8 mouse cellular contexts compared by ENCODE assay signal in genomic region chr11:116167884-116168439, GRCm38 (mm10). TPM values are rescaled to one million over a fixed set of nuclear protein-coding genes. Genes with fewer than 3 reads are reported as not detected.
DNase-seq lines count a peak whose midpoint lies in the region; ATAC-seq and TF ChIP-seq lines count a peak whose summit lies in the region.

TSS of gene Fbf1 (minus strand) at chr11:116168166.

- peak; percentile 98 for DNase-seq in CH12.LX (ENCODE audit: extremely low read depth)
- peak; percentile 90 for DNase-seq in c-Kit-positive CD71-positive TER-119-negative erythroid progenitor cells, embryonic 14.5 days (ENCODE audit: low read depth)
- DNase-seq in heart, postnatal 0 days (ENCODE audit: low spot score) = peak; percentile 97
- DNase-seq in kidney, postnatal 4 days = peak; percentile 96 to 97

- peak; percentile 97 for ATAC-seq in forebrain, embryonic 12.5 days (ENCODE audit: low FRiP score)
- ATAC-seq in heart, postnatal 0 days (ENCODE audit: insufficient read depth, low read depth) = peak; percentile 97
- peak; percentile 99 for ATAC-seq in liver, embryonic 16.5 days (ENCODE audit: low read depth)
- peak; percentile 97 for ATAC-seq in neural tube, embryonic 13.5 days (ENCODE audit: low read depth)

- TF ChIP-seq CTCF in CH12.LX (conservative IDR thresholded peaks at IDR 0.05 in 1 of 2, IDR thresholded peaks at IDR 0.05 in 1 of 2; ENCODE audit: low read depth in 2 of 2, low read length in 2 of 2) = no peak
- TF ChIP-seq CTCF in heart, postnatal 0 days (IDR thresholded peaks at IDR 0.05; ENCODE audit: low read depth) = no peak
- no peak for TF ChIP-seq CTCF in testis, adult 2 months (IDR thresholded peaks at IDR 0.05; ENCODE audit: control insufficient read depth, insufficient read depth, insufficient replicate concordance, low read depth, low read length)

- no peaks in the 10 kb centered on the region for H3K9me3 ChIP-seq in CH12.LX (replicated peaks; ENCODE audit: low read length)
- H3K9me3 ChIP-seq in forebrain, embryonic 12.5 days = no peaks in the 10 kb centered on the region
- no peaks in the 10 kb centered on the region for H3K9me3 ChIP-seq in heart, postnatal 0 days (replicated peaks; ENCODE audit: control insufficient read depth, low read length)
- no peaks in the 10 kb centered on the region for H3K9me3 ChIP-seq in liver, embryonic 16.5 days (replicated peaks; ENCODE audit: control insufficient read depth, low read length)
- no peaks in the 10 kb centered on the region for H3K9me3 ChIP-seq in neural tube, embryonic 13.5 days

- dilution Hi-C loops in CH12.LX (cut with MboI; ENCODE audit: extremely low pct_ligation_motif_present, extremely low pct_unique_long_range_greater_than_20kb, low sequenced_read_pairs) = no loop called here

- WGBS in forebrain, embryonic 12.5 days = under 1% methylated on average over 40 of the region's 40 CpGs
- WGBS in heart, postnatal 0 days = under 1% methylated on average over 40 of the region's 40 CpGs
- WGBS in liver, embryonic 16.5 days (ENCODE audit: insufficient replicate concordance) = under 1% methylated on average over 40 of the region's 40 CpGs
- WGBS in neural tube, embryonic 13.5 days = under 1% methylated on average over 40 of the region's 40 CpGs

- peaks cover 18 to 54% of the 10 kb centered on the region in 2 experiments for H3K36me3 ChIP-seq in CH12.LX (replicated peaks in 1 of 2; ENCODE audit: control insufficient read depth in 1 of 2, insufficient read depth in 1 of 2, low read length in 1 of 2)
- H3K36me3 ChIP-seq in forebrain, embryonic 12.5 days (replicated peaks) = peaks cover 37% of the 10 kb centered on the region
- peaks cover 31% of the 10 kb centered on the region for H3K36me3 ChIP-seq in heart, postnatal 0 days (replicated peaks; ENCODE audit: control insufficient read depth, insufficient read depth, low read length)
- peaks cover 4% of the 10 kb centered on the region for H3K36me3 ChIP-seq in liver, embryonic 16.5 days (ENCODE audit: control insufficient read depth, insufficient read depth)
- peaks cover 44% of the 10 kb centered on the region for H3K36me3 ChIP-seq in neural tube, embryonic 13.5 days
- no peaks in the 10 kb centered on the region; the same call in 1 of the 2 replicates for H3K36me3 ChIP-seq in testis, adult 2 months (ENCODE audit: control insufficient read depth, insufficient read depth, low read length)

- H3K4me3 ChIP-seq in CH12.LX (replicated peaks in 1 of 3; ENCODE audit: low read depth in 2 of 3, low read length in 2 of 3, poor library complexity in 1 of 3) = peak within 1 kb of the TSS; percentile 67 to 75 (median 67)
- peak within 1 kb of the TSS; percentile 77 for H3K4me3 ChIP-seq in forebrain, embryonic 12.5 days (replicated peaks)
- H3K4me3 ChIP-seq in heart, postnatal 0 days (ENCODE audit: low read depth, low read length) = peak within 1 kb of the TSS; percentile 67
- H3K4me3 ChIP-seq in liver, embryonic 16.5 days (ENCODE audit: low read depth, low read length) = peak within 1 kb of the TSS; percentile 76
- peak within 1 kb of the TSS; percentile 72 for H3K4me3 ChIP-seq in neural tube, embryonic 13.5 days
- peak within 1 kb of the TSS; percentile 95 for H3K4me3 ChIP-seq in testis, adult 2 months (ENCODE audit: control insufficient read depth, low read depth, low read length)

- in situ Hi-C loops in CH12.LX (cut with MboI; ENCODE audit: low pct_ligation_motif_present, low pct_unique_long_range_greater_than_20kb, low sequenced_read_pairs) = no loop called here

- TF ChIP-seq RAD21 in CH12.LX (IDR thresholded peaks at IDR 0.05; ENCODE audit: low read depth, low read length) = no peak

- no peaks in the 10 kb centered on the region for H3K27me3 ChIP-seq in CH12.LX (replicated peaks)
- no peaks in the 10 kb centered on the region for H3K27me3 ChIP-seq in forebrain, embryonic 12.5 days
- no peaks in the 10 kb centered on the region for H3K27me3 ChIP-seq in heart, postnatal 0 days (ENCODE audit: control insufficient read depth, insufficient read depth, low read length)
- H3K27me3 ChIP-seq in liver, embryonic 16.5 days (ENCODE audit: control insufficient read depth, insufficient read depth, low read depth, low read length) = no peaks in the 10 kb centered on the region
- no peaks in the 10 kb centered on the region for H3K27me3 ChIP-seq in neural tube, embryonic 13.5 days
- no peaks in the 10 kb centered on the region for H3K27me3 ChIP-seq in testis, adult 2 months (ENCODE audit: control insufficient read depth, insufficient read depth, low read length)

- H3K27ac ChIP-seq in CH12.LX (ENCODE audit: insufficient read depth, low read depth) = no peak within 1 kb of the TSS
- peak within 1 kb of the TSS; percentile 92 for H3K27ac ChIP-seq in forebrain, embryonic 12.5 days
- peak within 1 kb of the TSS; percentile 91 for H3K27ac ChIP-seq in heart, postnatal 0 days (ENCODE audit: low read depth)
- peak within 1 kb of the TSS; percentile 66 for H3K27ac ChIP-seq in liver, embryonic 16.5 days (ENCODE audit: low read length)
- H3K27ac ChIP-seq in neural tube, embryonic 13.5 days (replicated peaks) = peak within 1 kb of the TSS; percentile 93
- peak within 1 kb of the TSS; percentile 94 for H3K27ac ChIP-seq in testis, adult 2 months (ENCODE audit: control insufficient read depth, insufficient read depth, low read depth, low read length)

- TF ChIP-seq EP300 in CH12.LX (IDR thresholded peaks at IDR 0.05; ENCODE audit: low read length) = no peak
- peak; percentile 83 for TF ChIP-seq EP300 in heart, postnatal 0 days (IDR thresholded peaks at IDR 0.05; ENCODE audit: low read depth)

- peak within 1 kb of the TSS; percentile 71 for H3K9ac ChIP-seq in CH12.LX (ENCODE audit: insufficient read depth, low read depth)
- H3K9ac ChIP-seq in forebrain, embryonic 12.5 days = peak within 1 kb of the TSS; percentile 79
- H3K9ac ChIP-seq in heart, postnatal 0 days (replicated peaks; ENCODE audit: low read depth, low read length) = peak within 1 kb of the TSS; percentile 67
- peak within 1 kb of the TSS; percentile 81 for H3K9ac ChIP-seq in liver, embryonic 16.5 days (ENCODE audit: low read depth, low read length)
- peak within 1 kb of the TSS; percentile 87 for H3K9ac ChIP-seq in neural tube, embryonic 13.5 days

- peaks cover 0 to 29% of the 10 kb centered on the region in 2 experiments; a peak in 3 of 4 replicates for H3K4me1 ChIP-seq in CH12.LX (ENCODE audit: control insufficient read depth in 1 of 2, insufficient read depth in 2 of 2)
- H3K4me1 ChIP-seq in forebrain, embryonic 12.5 days = peaks cover 27% of the 10 kb centered on the region
- H3K4me1 ChIP-seq in heart, postnatal 0 days (ENCODE audit: control insufficient read depth, insufficient read depth) = peaks cover 8% of the 10 kb centered on the region
- peaks cover 17% of the 10 kb centered on the region for H3K4me1 ChIP-seq in liver, embryonic 16.5 days (ENCODE audit: control insufficient read depth, low read depth, low read length)
- peaks cover 36% of the 10 kb centered on the region for H3K4me1 ChIP-seq in neural tube, embryonic 13.5 days (replicated peaks)
- no peaks in the 10 kb centered on the region; the same call in none of the 2 replicates for H3K4me1 ChIP-seq in testis, adult 2 months (ENCODE audit: control insufficient read depth, insufficient read depth, low read length)

- H3K4me2 ChIP-seq in CH12.LX (ENCODE audit: insufficient read depth, low read depth, poor library complexity, severe bottlenecking) = peak within 1 kb of the TSS; percentile 85
- H3K4me2 ChIP-seq in forebrain, embryonic 12.5 days = peak within 1 kb of the TSS; percentile 80
- H3K4me2 ChIP-seq in heart, postnatal 0 days (ENCODE audit: low read depth, low read length) = peak within 1 kb of the TSS; percentile 76
- peak within 1 kb of the TSS; percentile 64 for H3K4me2 ChIP-seq in liver, embryonic 16.5 days (ENCODE audit: low read depth, low read length)
- peak within 1 kb of the TSS; percentile 89 for H3K4me2 ChIP-seq in neural tube, embryonic 13.5 days

- peaks cover 6% of the 10 kb centered on the region; the same call in 1 of the 2 replicates for H3K79me2 ChIP-seq in CH12.LX (replicated peaks; ENCODE audit: control insufficient read depth, extremely low read depth, insufficient read depth, poor library complexity, severe bottlenecking)

- peak; percentile 91 for TF ChIP-seq POLR2A in CH12.LX (IDR thresholded peaks at IDR 0.05; ENCODE audit: low read depth, low read length)
- peak; percentile 92 for TF ChIP-seq POLR2A in testis, adult 2 months (IDR thresholded peaks at IDR 0.05; ENCODE audit: control insufficient read depth, low read depth, low read length)

TF ChIP-seq in CH12.LX, 34 proteins besides CTCF, POLR2A, EP300 and RAD21 (continues in another document):
- TF ChIP-seq ELF1 (IDR thresholded peaks at IDR 0.05; ENCODE audit: low read depth, low read length) = peak; percentile 97
- no peak; the same call in 1 of the 2 replicates for TF ChIP-seq CHD2 (IDR thresholded peaks at IDR 0.05; ENCODE audit: low read length)
- TF ChIP-seq PAX5 (IDR thresholded peaks at IDR 0.05; ENCODE audit: low read length) = no peak
- TF ChIP-seq USF1 (IDR thresholded peaks at IDR 0.05; ENCODE audit: low read depth, low read length) = no peak
- TF ChIP-seq MXI1 (IDR thresholded peaks at IDR 0.05; ENCODE audit: low read depth, low read length) = peak; percentile 95
- TF ChIP-seq USF2 (conservative IDR thresholded peaks at IDR 0.05; ENCODE audit: low read depth, low read length) = no peak
- TF ChIP-seq ZKSCAN1 (IDR thresholded peaks at IDR 0.05; ENCODE audit: borderline replicate concordance, low read depth, low read length) = no peak
- peak; percentile 77; the same call in 1 of the 2 replicates for TF ChIP-seq IRF4 (IDR thresholded peaks at IDR 0.05; ENCODE audit: low read depth, low read length)
- TF ChIP-seq MAFK (IDR thresholded peaks at IDR 0.05; ENCODE audit: insufficient replicate concordance, low read length) = no peak
- TF ChIP-seq JUN (IDR thresholded peaks at IDR 0.05; ENCODE audit: insufficient read depth, low read depth, low read length) = no peak
- peak; percentile 97; the same call in 1 of the 2 replicates for TF ChIP-seq KAT2A (IDR thresholded peaks at IDR 0.05; ENCODE audit: insufficient replicate concordance, low read length)
- TF ChIP-seq MAX (IDR thresholded peaks at IDR 0.05; ENCODE audit: low read length) = peak; percentile 86
- TF ChIP-seq MEF2A (IDR thresholded peaks at IDR 0.05; ENCODE audit: borderline replicate concordance, low read depth, low read length) = peak; percentile 88

RNA-seq across cellular contexts. Expression of gene Fbf1, which starts in this region (rescaled TPM):
- total RNA-seq in CH12.LX (2012; rRNA removed) (44.8 and 45.5 TPM in 2 replicates), CH12.LX (2014; rRNA removed) (23.9 and 26.6 TPM in 2 replicates)
- 39.0 and 40.7 TPM in 2 replicates for polyA plus RNA-seq in CH12.LX (2012; ENCODE audit: insufficient read length, low read depth)
- 80.8 and 85.2 TPM in 2 replicates for polyA plus RNA-seq in forebrain, embryonic 12.5 days (2016; fragmentation: Nextera tagmentation; extraction: Ambion mirVana)
- 20.4 and 22.8 TPM in 2 replicates for total RNA-seq in heart, postnatal 0 days (2014; rRNA removed; ENCODE audit: low replicate concordance)
- 8.2 and 8.5 TPM in 2 replicates for polyA plus RNA-seq in heart, postnatal 0 days (2015; fragmentation: Nextera tagmentation; extraction: Ambion mirVana)
- 5.7 and 6.6 TPM in 2 replicates for polyA plus RNA-seq in liver, embryonic 16.5 days (2015; fragmentation: Nextera tagmentation; extraction: Ambion mirVana)
- polyA plus RNA-seq in neural tube, embryonic 13.5 days (2015; fragmentation: Nextera tagmentation; extraction: Ambion mirVana) = 52.5 and 58.5 TPM in 2 replicates
- 48.2 and 55.9 TPM in 2 replicates for polyA plus RNA-seq in testis, adult 2 months (2012; rRNA removed)
